Mouse (Mus musculus): ENCODE measurements at regions not wholly inside any gene's neighbourhood (a gene's known extent, or its start where the extent isn't known, plus 50 kb on each side); places are given as distances from the start of the nearest gene placed in this dataset.

- H3K4me1 ChIP-seq (replicated peaks; ENCODE audit: control insufficient read depth in 2 of 2, insufficient read depth in 2 of 2, low read length in 1 of 2) = peaks cover 26 to 37% of the 10 kb centered on the region in 2 experiments
- 11% methylated on average over 5 of the region's 5 CpGs for WGBS (ENCODE audit: insufficient replicate concordance)
- H3K36me3 ChIP-seq (replicated peaks; ENCODE audit: control insufficient read depth, insufficient read depth, low read depth) = peaks cover 4% of the 10 kb centered on the region; the same call in 1 of the 2 replicates
- peak overlapping the region; percentile 94 for H3K9ac ChIP-seq (replicated peaks)
- peak; percentile 89 for ATAC-seq (ENCODE audit: insufficient read depth)
- peak overlapping the region; percentile 91 for H3K4me2 ChIP-seq (ENCODE audit: low read depth)
- TF ChIP-seq CTCF (IDR thresholded peaks at IDR 0.05; ENCODE audit: low read depth) = no peak
- TF ChIP-seq EP300 (IDR thresholded peaks at IDR 0.05; ENCODE audit: low read depth) = peak; percentile 98
- H3K9me3 ChIP-seq (ENCODE audit: control insufficient read depth, low read length) = peaks cover 3% of the 10 kb centered on the region; the same call in 1 of the 2 replicates
- H3K27me3 ChIP-seq (ENCODE audit: control insufficient read depth, insufficient read depth, low read length) = no peaks in the 10 kb centered on the region
- peak; percentile 91 to 97 (median 94) for DNase-seq (ENCODE audit: low read depth in 3 of 3, low spot score in 3 of 3)
- H3K4me3 ChIP-seq (ENCODE audit: insufficient read depth in 1 of 2, low read depth in 2 of 2, low read length in 2 of 2) = peak overlapping the region; percentile 74 to 90
- H3K27ac ChIP-seq = peak overlapping the region; percentile 98
Observed at GRCm38 (mm10) chr6:122394160-122394559, 53.8 kb upstream of the Phc1 start.

GRCm38 (mm10) chr6:122393231-122393881 is 53.0 kb upstream of the Phc1 start:
- Histone ChIP-seq H3K36me3 (replicated peaks; ENCODE audit: control insufficient read depth, insufficient read depth, low read depth) (peaks cover 6% of the 10 kb centered on the region; the same call in 1 of the 2 replicates), H3K4me3 (ENCODE audit: insufficient read depth in 1 of 2, low read depth in 2 of 2, low read length in 2 of 2) (peak overlapping the region; percentile 74 to 90), H3K9ac (replicated peaks) (peak overlapping the region; percentile 94), H3K4me2 (ENCODE audit: low read depth) (peak overlapping the region; percentile 91), H3K27me3 (ENCODE audit: control insufficient read depth, insufficient read depth, low read length) (no peaks in the 10 kb centered on the region), H3K27ac (peak overlapping the region; percentile 98), H3K4me1 (replicated peaks; ENCODE audit: control insufficient read depth in 2 of 2, insufficient read depth in 2 of 2, low read length in 1 of 2) (peaks cover 26 to 37% of the 10 kb centered on the region in 2 experiments), H3K9me3 (ENCODE audit: control insufficient read depth, low read length) (peaks cover 3% of the 10 kb centered on the region; the same call in 1 of the 2 replicates)
- ATAC-seq (ENCODE audit: insufficient read depth) (peak; percentile 83), DNase-seq (ENCODE audit: low read depth in 3 of 3, low spot score in 3 of 3) (peak; percentile 72 to 75 (median 74))
- 11% methylated on average over 19 of the region's 19 CpGs for WGBS (ENCODE audit: insufficient replicate concordance)
- peak; percentile 68 for TF ChIP-seq EP300 (IDR thresholded peaks at IDR 0.05; ENCODE audit: low read depth)
- no peak for TF ChIP-seq CTCF (IDR thresholded peaks at IDR 0.05; ENCODE audit: low read depth)

- Histone ChIP-seq H3K9ac (replicated peaks) (peak overlapping the region; percentile 94), H3K9me3 (ENCODE audit: control insufficient read depth, low read length) (peaks cover 3% of the 10 kb centered on the region; the same call in 1 of the 2 replicates), H3K4me2 (ENCODE audit: low read depth) (peak overlapping the region; percentile 91), H3K4me1 (replicated peaks; ENCODE audit: control insufficient read depth in 2 of 2, insufficient read depth in 2 of 2, low read length in 1 of 2) (peaks cover 26 to 36% of the 10 kb centered on the region in 2 experiments), H3K36me3 (replicated peaks; ENCODE audit: control insufficient read depth, insufficient read depth, low read depth) (peaks cover 7% of the 10 kb centered on the region; the same call in 1 of the 2 replicates), H3K4me3 (ENCODE audit: insufficient read depth in 1 of 2, low read depth in 2 of 2, low read length in 2 of 2) (peak overlapping the region; percentile 74 to 90), H3K27me3 (ENCODE audit: control insufficient read depth, insufficient read depth, low read length) (no peaks in the 10 kb centered on the region), H3K27ac (peak overlapping the region; percentile 98)
- TF ChIP-seq EP300 (IDR thresholded peaks at IDR 0.05; ENCODE audit: low read depth) (peak; percentile 36; the same call in 1 of the 2 replicates), CTCF (IDR thresholded peaks at IDR 0.05; ENCODE audit: low read depth) (peak; percentile 95)
- 26% methylated on average over 29 of the region's 29 CpGs for WGBS (ENCODE audit: insufficient replicate concordance)
- peak; percentile 68 to 77 (median 68) for DNase-seq (ENCODE audit: low read depth in 3 of 3, low spot score in 3 of 3)
- no peak for ATAC-seq (ENCODE audit: insufficient read depth)
Observed at GRCm38 (mm10) chr6:122391725-122392667, 51.6 kb upstream of the Phc1 start.

GRCm38 (mm10) chr6:122391126-122391525 is 50.8 kb upstream of the Phc1 start:
- Histone ChIP-seq H3K27ac (peak overlapping the region; percentile 98), H3K9me3 (ENCODE audit: control insufficient read depth, low read length) (peaks cover 3% of the 10 kb centered on the region; the same call in 1 of the 2 replicates), H3K36me3 (replicated peaks; ENCODE audit: control insufficient read depth, insufficient read depth, low read depth) (peaks cover 7% of the 10 kb centered on the region; the same call in 1 of the 2 replicates), H3K4me1 (replicated peaks; ENCODE audit: control insufficient read depth in 2 of 2, insufficient read depth in 2 of 2, low read length in 1 of 2) (peaks cover 26 to 34% of the 10 kb centered on the region in 2 experiments), H3K4me3 (ENCODE audit: insufficient read depth in 1 of 2, low read depth in 2 of 2, low read length in 2 of 2) (peak overlapping the region; percentile 74 to 90), H3K9ac (replicated peaks) (peak overlapping the region; percentile 94), H3K27me3 (ENCODE audit: control insufficient read depth, insufficient read depth, low read length) (no peaks in the 10 kb centered on the region), H3K4me2 (ENCODE audit: low read depth) (peak overlapping the region; percentile 91)
- no peak; the same call in 1 of the 2 replicates for ATAC-seq (ENCODE audit: insufficient read depth)
- peak in 1 of 3 experiments; percentile 42 for DNase-seq (ENCODE audit: low read depth in 3 of 3, low spot score in 3 of 3)
- WGBS (ENCODE audit: insufficient replicate concordance) = 46% methylated on average over 10 of the region's 10 CpGs
- no peak for TF ChIP-seq EP300 (IDR thresholded peaks at IDR 0.05; ENCODE audit: low read depth)
- TF ChIP-seq CTCF (IDR thresholded peaks at IDR 0.05; ENCODE audit: low read depth) = no peak
